Mouse (Mus musculus): ENCODE results near the gene Hoxc12.

DNA sequence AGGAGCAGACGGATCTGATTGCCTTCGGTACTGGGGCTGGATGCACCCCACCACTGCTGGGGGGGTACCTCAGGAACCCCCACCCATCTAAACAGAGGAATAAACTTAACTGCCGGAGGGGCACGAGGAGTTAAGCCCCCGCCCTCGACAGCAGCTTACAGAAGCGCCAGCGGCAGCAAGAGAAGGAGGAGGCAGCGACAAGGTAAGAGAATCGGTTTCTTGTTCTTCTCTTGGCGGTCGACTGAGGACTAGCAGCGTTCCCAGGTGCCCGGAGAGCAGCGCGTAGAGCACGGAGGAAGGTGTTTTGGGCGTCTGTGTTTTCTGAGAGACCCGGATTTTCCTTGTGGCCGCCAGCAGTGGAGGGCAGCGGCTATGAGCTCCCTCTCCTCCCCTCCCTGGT lies 35.7 kb downstream of the Hoxc12 start:
- no peak for TF ChIP-seq CTCF (IDR thresholded peaks at IDR 0.05; ENCODE audit: borderline replicate concordance, insufficient read depth, low read depth, low read length)
- no peak for TF ChIP-seq POLR2A (IDR thresholded peaks at IDR 0.05; ENCODE audit: borderline replicate concordance, insufficient read depth, low read length)

Measured in cerebellum, adult 2 months (tissue).